Mouse (Mus musculus): ENCODE results near the gene Prkca. TPM values are rescaled to one million over a fixed set of nuclear protein-coding genes. Genes with fewer than 3 reads are reported as not detected.

Gene Prkca
- polyA plus RNA-seq, 1 experiment from 2014 or later, result 10.1 TPM

DNA sequence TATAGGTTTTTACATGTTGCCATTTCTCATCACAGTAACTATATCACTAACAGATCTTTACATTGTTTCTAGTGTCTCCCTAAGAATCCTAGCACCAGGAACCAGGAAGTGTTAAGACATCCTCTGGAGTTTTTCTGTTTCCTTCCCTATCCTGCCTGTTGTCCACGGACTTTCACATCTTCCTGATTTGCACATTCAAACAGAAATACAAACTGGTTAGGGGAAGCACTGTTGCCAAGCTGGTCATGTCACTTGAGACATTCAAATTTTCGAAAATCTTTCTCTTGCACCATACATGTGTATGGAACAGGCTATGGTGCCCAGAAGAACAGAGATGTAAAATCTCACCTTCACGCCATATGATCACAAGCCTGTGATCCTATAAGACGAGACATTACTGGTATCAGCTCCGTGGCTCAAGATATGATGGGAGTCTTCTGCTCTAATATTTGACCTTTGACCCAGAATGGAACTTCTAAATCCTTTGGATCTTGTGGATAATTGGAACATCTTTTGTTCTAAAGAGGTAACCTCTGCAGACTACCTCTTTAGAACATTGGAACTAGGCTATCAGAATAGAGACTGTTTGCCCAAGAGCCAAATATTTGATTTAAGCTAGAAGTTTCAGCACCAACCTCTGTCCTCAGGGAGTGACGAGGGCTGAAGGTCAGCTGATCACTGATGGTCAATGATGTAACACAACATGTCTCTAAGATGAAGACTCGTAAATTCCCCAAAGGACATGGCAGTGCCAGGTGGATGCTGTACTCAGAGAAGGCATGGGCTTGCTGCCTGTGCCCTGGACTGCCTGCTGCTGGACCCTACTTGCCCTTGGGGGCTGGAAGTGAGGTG lies 91.6 kb downstream of the Prkca start:
- ATAC-seq (ENCODE audit: insufficient read depth, low FRiP score, low read depth), result no peak
- H3K9me3 ChIP-seq, result no peaks in the 10 kb centered on the region
- H3K27me3 ChIP-seq (replicated peaks), result no peaks in the 10 kb centered on the region
- H3K9ac ChIP-seq, result no peak overlapping the region
- no peak overlapping the region for H3K4me2 ChIP-seq
- H3K4me1 ChIP-seq, result peaks cover 9% of the 10 kb centered on the region
- H3K4me3 ChIP-seq (replicated peaks), result no peak overlapping the region
- no peaks in the 10 kb centered on the region for H3K36me3 ChIP-seq
- H3K27ac ChIP-seq, result peak overlapping the region; percentile 46; the same call in 1 of the 2 replicates
- WGBS, result 81% methylated on average over 7 of the region's 7 CpGs

DNA sequence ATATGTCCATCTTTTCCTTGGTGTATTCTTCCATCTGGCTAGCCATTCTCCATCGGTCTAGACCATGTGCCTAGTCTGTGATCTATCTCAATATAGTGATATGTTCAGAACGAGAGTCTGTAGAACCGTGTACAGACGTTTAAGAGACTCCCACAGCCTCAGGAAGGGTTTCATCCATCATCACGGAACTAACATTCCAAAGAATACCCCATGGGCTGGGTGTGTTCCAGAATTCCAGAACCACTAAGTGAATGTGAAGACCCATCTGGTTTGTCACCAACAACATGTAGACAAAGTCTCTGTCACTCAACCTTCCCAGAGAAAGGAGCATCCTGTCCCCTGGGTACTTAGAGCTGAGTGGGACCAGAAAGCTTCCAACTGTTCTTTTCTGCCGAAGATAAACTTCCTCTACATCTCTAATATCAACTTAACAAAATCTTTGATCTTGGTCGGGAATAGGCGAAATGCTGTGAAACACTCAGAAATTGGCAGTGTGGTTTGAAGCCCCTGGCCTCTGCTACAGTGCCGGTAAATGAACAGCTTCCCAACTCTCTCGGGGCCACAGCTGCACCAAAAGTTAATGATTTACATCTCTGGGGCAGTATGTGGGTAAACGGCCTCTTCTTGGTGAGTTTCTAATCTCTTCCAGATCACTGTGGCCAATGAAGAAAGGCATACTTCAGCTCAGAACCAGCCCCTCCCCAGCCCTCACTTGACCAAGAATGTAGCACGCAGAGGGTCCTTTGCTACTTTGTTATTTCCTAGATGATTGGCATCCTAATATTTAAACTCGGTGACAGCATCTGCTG lies 92.7 kb downstream of the Prkca start:
- Histone ChIP-seq H3K4me1 (peaks cover 9% of the 10 kb centered on the region), H3K9ac (no peak overlapping the region), H3K4me3 (replicated peaks) (no peak overlapping the region), H3K27me3 (replicated peaks) (no peaks in the 10 kb centered on the region), H3K27ac (peak overlapping the region; percentile 49), H3K36me3 (no peaks in the 10 kb centered on the region), H3K4me2 (no peak overlapping the region), H3K9me3 (no peaks in the 10 kb centered on the region)
- ATAC-seq (ENCODE audit: insufficient read depth, low FRiP score, low read depth), result peak; percentile 88
- WGBS, result 40% methylated on average over 13 of the region's 13 CpGs

DNA sequence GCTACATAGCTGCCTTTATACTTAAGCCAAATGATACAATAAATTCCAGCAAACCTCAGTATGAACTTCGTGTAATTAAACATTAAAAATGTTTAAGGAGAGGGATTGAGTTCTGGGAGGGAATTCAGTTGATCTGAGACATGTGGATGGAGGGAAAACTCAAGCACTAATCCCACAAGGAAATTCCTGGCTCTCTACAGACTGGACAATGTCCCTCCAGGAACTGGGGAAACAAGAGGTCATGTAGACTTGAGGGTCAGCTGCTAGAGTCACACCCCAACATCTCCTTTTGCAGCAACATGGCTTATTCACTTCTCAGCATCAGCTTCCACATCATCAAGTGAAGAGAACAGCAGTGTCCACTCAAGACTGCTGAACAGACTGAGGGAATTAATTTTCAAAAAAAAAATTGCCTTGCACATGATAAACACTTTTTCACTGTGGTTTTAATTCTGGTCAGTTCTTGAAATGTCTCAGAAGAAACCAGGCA lies 93.5 kb downstream of the Prkca start:
- no peak overlapping the region for H3K9ac ChIP-seq
- H3K4me3 ChIP-seq (replicated peaks), result no peak overlapping the region
- peaks cover 9% of the 10 kb centered on the region for H3K4me1 ChIP-seq
- H3K9me3 ChIP-seq, result no peaks in the 10 kb centered on the region
- no peak for ATAC-seq (ENCODE audit: insufficient read depth, low FRiP score, low read depth)
- no peaks in the 10 kb centered on the region for H3K36me3 ChIP-seq
- no peak overlapping the region for H3K4me2 ChIP-seq
- H3K27me3 ChIP-seq (replicated peaks), result no peaks in the 10 kb centered on the region
- H3K27ac ChIP-seq, result no peak overlapping the region
- WGBS, result 30% methylated on average over 1 of the region's 1 CpGs

DNA sequence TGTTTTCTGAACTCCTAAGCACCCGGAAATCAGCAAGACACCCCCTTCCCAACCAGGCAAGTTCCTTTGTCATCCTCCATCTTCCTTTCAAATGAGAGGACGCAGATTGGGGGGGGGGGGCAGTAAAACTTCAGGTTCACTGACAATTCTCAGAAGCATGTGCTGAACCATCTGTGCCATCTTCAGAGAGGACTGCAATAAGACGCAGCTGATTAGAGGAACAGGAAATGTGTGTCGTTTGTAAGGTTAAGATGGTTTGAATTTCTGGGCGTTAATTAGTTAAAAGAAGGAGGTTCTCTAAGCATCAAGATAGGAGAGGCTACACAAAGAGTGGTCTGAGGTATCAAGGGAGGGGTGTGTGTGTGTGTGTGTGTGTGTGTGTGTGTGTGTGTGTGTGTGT lies 94.2 kb downstream of the Prkca start:
- Histone ChIP-seq H3K4me1 (peaks cover 9% of the 10 kb centered on the region), H3K4me3 (replicated peaks) (no peak overlapping the region), H3K27me3 (replicated peaks) (no peaks in the 10 kb centered on the region), H3K9me3 (no peaks in the 10 kb centered on the region), H3K27ac (no peak overlapping the region), H3K9ac (no peak overlapping the region), H3K4me2 (no peak overlapping the region), H3K36me3 (no peaks in the 10 kb centered on the region)
- WGBS, result 66% methylated on average over 5 of the region's 5 CpGs
- ATAC-seq (ENCODE audit: insufficient read depth, low FRiP score, low read depth), result no peak

DNA sequence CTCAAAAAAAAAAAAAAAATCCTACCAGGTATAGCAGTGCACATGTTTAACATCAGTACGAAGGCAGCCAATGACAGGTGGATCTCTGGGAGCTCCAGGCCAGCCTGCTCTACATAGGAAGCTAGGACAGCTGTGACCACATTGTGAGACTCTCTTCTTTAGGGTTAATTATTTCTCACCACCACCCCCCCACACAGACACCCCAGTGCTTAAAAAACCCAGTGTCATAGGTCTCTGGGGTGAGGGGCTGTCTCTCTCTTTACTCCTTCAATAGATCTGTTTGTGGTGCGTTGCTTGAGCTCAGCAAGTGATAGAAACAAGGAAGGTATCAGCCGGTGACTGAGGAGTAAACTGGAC lies 94.7 kb downstream of the Prkca start:
- no peak overlapping the region for H3K9ac ChIP-seq
- H3K27ac ChIP-seq, result no peak overlapping the region
- no peak overlapping the region for H3K4me2 ChIP-seq
- H3K4me3 ChIP-seq (replicated peaks), result no peak overlapping the region
- 72% methylated on average over 3 of the region's 3 CpGs for WGBS
- H3K27me3 ChIP-seq (replicated peaks), result no peaks in the 10 kb centered on the region
- ATAC-seq (ENCODE audit: insufficient read depth, low FRiP score, low read depth), result no peak
- no peaks in the 10 kb centered on the region for H3K9me3 ChIP-seq
- peaks cover 9% of the 10 kb centered on the region for H3K4me1 ChIP-seq
- H3K36me3 ChIP-seq, result no peaks in the 10 kb centered on the region

DNA sequence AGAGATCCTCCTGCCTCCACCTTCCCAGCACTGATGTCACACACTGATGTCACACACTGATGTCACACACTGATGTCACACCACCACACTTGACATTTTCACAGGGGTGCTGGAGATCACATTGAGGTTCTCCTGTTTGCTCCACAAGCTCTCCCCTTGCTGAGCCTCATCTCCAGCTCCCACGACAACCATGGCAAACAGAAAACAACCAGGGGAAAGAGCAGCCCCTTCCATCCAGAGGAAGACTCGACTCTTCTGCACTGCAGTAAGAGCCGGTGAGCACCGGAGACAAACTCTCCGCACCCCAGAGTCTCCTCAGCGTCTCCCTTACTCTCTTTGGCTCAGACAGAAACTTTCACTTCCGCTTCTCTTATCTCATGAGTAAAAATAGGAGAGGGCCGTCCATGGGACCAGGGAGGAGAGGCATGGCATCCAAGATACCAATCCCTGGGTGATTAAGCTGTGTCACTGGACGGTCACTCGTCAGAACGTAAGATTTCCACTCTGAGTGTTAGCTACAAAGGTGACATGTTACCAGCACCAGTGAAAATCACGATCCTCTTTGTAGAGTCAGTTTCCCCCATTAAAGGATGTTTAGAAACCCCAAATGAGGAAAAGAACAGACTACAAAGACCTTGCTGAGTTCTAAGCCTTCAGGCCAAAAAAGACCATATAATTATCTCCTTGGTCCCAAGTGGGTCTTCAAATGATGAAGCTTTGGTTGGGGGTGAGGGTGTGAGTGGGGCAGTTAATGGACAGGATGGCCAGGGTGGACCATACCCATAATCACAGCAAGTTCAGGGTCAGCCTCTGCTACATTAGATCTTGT lies 95.3 kb downstream of the Prkca start:
- Histone ChIP-seq H3K4me1 (peaks cover 6% of the 10 kb centered on the region), H3K27ac (no peak overlapping the region), H3K4me3 (replicated peaks) (no peak overlapping the region), H3K27me3 (replicated peaks) (no peaks in the 10 kb centered on the region), H3K9ac (no peak overlapping the region), H3K9me3 (no peaks in the 10 kb centered on the region), H3K4me2 (no peak overlapping the region), H3K36me3 (no peaks in the 10 kb centered on the region)
- ATAC-seq (ENCODE audit: insufficient read depth, low FRiP score, low read depth), result no peak
- 73% methylated on average over 12 of the region's 12 CpGs for WGBS

DNA sequence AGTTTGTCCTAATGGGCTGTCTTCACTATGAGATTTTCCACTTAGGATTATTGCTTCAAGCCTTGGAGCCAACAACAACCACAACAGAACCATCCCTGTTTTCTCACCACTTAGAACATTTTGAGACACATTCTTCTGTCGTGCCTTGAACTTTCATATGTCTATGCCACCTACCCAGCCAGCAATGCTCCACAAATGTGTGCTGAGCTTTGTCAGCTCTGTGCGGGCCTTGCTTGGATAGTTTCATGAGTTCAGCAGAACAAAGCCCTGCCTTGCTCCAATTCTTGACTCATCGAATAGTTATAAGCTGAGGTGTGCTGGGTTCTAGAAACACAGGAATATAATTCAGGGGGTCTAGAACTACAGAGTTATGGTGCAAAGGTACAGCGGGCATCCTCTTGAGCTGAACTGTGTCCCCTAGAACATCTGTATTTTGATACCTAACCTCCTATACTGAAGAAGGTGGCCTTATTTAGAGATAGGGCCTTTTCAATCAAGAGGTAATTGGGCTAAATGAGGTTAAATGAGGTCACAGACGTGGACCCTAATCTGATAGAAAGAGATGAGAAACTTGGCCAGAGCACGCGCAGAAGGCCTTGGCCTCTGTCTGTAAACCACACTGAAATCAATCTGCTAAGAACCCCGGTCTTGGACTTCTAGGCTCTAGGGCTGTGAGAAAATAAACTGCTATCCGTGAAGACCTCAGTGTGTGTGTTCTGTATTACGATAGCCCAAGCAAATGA lies 96.4 kb downstream of the Prkca start:
- Histone ChIP-seq H3K36me3 (no peaks in the 10 kb centered on the region), H3K27me3 (replicated peaks) (no peaks in the 10 kb centered on the region), H3K4me1 (peaks cover 6% of the 10 kb centered on the region), H3K27ac (no peak overlapping the region), H3K4me2 (no peak overlapping the region), H3K9me3 (no peaks in the 10 kb centered on the region), H3K4me3 (replicated peaks) (no peak overlapping the region), H3K9ac (no peak overlapping the region)
- no peak for ATAC-seq (ENCODE audit: insufficient read depth, low FRiP score, low read depth)
- WGBS, result 84% methylated on average over 10 of the region's 10 CpGs

DNA sequence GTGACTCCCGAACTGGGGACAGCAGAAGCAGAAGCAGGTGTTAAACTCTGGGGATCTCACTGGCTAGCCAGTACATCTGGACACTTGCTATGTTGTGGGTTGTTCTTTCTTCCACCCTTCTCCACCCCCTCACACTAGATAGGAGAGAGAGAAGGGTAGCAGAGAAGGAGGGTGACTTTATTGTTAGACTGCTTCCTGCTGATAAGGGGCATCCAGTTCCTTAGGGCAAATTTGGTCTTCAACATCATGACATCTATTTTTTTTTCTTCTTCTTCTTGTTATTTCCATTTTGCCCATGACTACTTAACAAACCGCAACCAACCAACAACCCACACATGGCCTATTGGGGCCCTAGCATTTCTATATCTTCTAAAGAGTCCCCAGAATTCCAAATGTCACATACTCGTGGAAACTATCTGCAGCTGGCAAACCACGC lies 97.4 kb downstream of the Prkca start:
- Histone ChIP-seq H3K4me1 (peaks cover 6% of the 10 kb centered on the region), H3K9ac (no peak overlapping the region), H3K4me2 (no peak overlapping the region), H3K27ac (no peak overlapping the region), H3K9me3 (no peaks in the 10 kb centered on the region), H3K27me3 (replicated peaks) (no peaks in the 10 kb centered on the region), H3K36me3 (no peaks in the 10 kb centered on the region), H3K4me3 (replicated peaks) (no peak overlapping the region)
- 68% methylated on average over 4 of the region's 4 CpGs for WGBS
- no peak for ATAC-seq (ENCODE audit: insufficient read depth, low FRiP score, low read depth)

DNA sequence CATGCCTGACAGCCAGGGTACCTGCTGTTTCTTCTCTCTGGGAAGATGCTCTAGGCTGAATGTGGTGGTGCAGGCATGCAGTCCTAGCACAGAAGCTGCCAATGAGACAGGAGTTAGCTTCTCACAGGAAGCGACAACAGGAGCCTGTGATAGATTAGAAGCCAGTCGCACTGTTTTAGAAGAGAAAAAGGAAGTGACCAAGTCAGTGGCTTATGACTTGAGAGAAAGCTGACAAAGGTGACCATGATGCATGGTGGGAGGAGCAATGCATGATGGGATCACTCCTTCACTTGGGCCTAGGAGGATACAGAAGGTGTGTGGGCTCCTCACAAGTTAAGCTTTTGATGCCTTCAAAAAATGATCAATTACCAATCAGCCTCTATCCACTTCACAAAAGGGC lies 99.5 kb downstream of the Prkca start:
- WGBS, result 45% methylated on average over 2 of the region's 2 CpGs
- Histone ChIP-seq H3K4me1 (0 out of 2 replicates have a peak, but pooled peaks cover 6% of the 10 kb centered on the region), H3K4me2 (no peak overlapping the region), H3K27ac (no peak overlapping the region), H3K36me3 (no peaks in the 10 kb centered on the region), H3K9ac (no peak overlapping the region), H3K4me3 (replicated peaks) (no peak overlapping the region), H3K9me3 (no peaks in the 10 kb centered on the region), H3K27me3 (replicated peaks) (no peaks in the 10 kb centered on the region)
- ATAC-seq (ENCODE audit: insufficient read depth, low FRiP score, low read depth), result no peak

DNA sequence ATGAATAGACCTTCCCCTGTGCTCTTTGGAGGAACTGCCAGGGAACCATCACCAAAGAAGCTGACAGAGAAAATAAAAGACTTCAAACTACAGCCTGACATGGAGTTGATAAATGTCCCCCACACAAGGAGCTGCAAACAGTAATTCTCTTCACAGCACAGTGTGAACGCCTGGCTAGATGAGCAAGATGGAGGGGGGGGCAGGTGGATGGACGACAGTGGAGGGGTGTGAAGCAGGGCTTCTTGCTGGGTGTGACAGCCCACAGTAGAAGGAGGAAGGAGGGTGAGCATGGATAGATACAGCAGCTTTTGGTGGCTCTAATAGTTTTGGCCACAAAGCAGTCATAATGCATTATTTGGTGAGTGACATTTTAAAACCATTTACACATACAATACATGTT lies 100.1 kb downstream of the Prkca start:
- no peak overlapping the region for H3K4me3 ChIP-seq (replicated peaks)
- no peak overlapping the region for H3K27ac ChIP-seq
- WGBS, result 27% methylated on average over 2 of the region's 2 CpGs
- H3K27me3 ChIP-seq (replicated peaks), result no peaks in the 10 kb centered on the region
- H3K4me1 ChIP-seq, result 0 out of 2 replicates have a peak, but pooled peaks cover 6% of the 10 kb centered on the region
- no peak overlapping the region for H3K9ac ChIP-seq
- H3K36me3 ChIP-seq, result no peaks in the 10 kb centered on the region
- no peak overlapping the region for H3K4me2 ChIP-seq
- H3K9me3 ChIP-seq, result no peaks in the 10 kb centered on the region
- ATAC-seq (ENCODE audit: insufficient read depth, low FRiP score, low read depth), result no peak

DNA sequence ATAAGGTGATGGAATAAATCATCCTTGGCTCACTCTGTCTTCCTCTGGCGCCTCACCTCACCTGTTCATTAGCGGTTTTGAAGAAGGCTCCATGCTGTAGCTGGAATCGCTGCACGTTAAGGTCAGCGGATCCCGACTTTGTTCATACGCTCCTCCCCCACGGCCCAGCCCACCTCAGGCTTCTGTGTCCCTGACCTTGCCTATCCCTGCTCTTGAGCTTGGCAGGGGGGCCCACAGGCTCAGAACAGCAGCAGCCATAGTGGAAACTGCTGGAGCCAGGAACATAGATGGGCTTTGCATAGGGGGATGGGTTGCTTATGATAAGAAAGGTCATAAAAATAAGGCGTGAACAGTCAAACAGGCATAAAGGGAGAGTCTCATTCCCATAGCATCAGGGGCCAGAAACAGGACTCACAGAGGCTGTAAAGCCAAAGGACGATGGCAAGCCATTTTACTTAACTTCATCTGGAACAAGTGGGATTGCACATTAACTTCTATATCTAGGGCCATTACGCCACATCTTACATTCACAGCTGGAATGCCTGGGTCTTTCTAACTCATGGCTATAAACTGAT lies 102.7 kb downstream of the Prkca start:
- Histone ChIP-seq H3K4me2 (no peak overlapping the region), H3K27ac (0 out of 2 replicates have a peak overlapping the region, but pooled peaks have one; percentile 2)
- WGBS, result 72% methylated on average over 11 of the region's 11 CpGs

More for the DNA sequence above, 102.7 kb downstream of the Prkca start:
- no peaks in the 10 kb centered on the region for H3K36me3 ChIP-seq
- peak; percentile 41; the same call in 1 of the 2 replicates for ATAC-seq (ENCODE audit: insufficient read depth, low FRiP score, low read depth)
- H3K4me3 ChIP-seq (replicated peaks), result no peak overlapping the region
- 0 out of 2 replicates have a peak, but pooled peaks cover 12% of the 10 kb centered on the region for H3K4me1 ChIP-seq
- H3K9ac ChIP-seq, result no peak overlapping the region
- no peaks in the 10 kb centered on the region for H3K9me3 ChIP-seq
- H3K27me3 ChIP-seq (replicated peaks), result no peaks in the 10 kb centered on the region

All from stomach, embryonic 15.5 days (tissue).